Mouse (Mus musculus) adrenal gland (tissue): Measurements from ENCODE around the gene Pfdn2.
"Not testable (repeated sequence)": the region's sequence is repeated elsewhere in the genome, so short reads cannot be mapped to it uniquely, and the experiment has no call there.

ENCODE experiments used
- intact Hi-C: fragments of 180-260 bp; cut with DNase I; formaldehyde crosslinking; loops from one replicate; pipeline ENCODE4 v1.15.1; 2025
- long read RNA-seq, 2 experiments: library from polyadenylated mRNA; unstranded; transcript quantifications; one replicate each; pipeline ENCODE4 v2.0.0; 2020; ENCODE audit warnings: borderline replicate concordance in 1 of 2; ENCODE audit not compliant: insufficient replicate concordance in 1 of 2

Gene Pfdn2
- long read RNA-seq, experiment 1, transcript Pfdn2-202 (4 exons, 1,735 nt): major isoform, 46 of 48 reads
- long read RNA-seq, experiment 1, partial matches to known transcripts: 0 of 48 reads
- long read RNA-seq, experiment 1, other reads (novel, unspliced or antisense): 2 of 48 reads
- long read RNA-seq, experiment 2, transcript Pfdn2-202 (4 exons, 1,735 nt): major isoform, 40 of 45 reads
- long read RNA-seq, experiment 2, partial matches to known transcripts: 0 of 45 reads
- long read RNA-seq, experiment 2, other reads (novel, unspliced or antisense): 3 of 45 reads

DNA sequence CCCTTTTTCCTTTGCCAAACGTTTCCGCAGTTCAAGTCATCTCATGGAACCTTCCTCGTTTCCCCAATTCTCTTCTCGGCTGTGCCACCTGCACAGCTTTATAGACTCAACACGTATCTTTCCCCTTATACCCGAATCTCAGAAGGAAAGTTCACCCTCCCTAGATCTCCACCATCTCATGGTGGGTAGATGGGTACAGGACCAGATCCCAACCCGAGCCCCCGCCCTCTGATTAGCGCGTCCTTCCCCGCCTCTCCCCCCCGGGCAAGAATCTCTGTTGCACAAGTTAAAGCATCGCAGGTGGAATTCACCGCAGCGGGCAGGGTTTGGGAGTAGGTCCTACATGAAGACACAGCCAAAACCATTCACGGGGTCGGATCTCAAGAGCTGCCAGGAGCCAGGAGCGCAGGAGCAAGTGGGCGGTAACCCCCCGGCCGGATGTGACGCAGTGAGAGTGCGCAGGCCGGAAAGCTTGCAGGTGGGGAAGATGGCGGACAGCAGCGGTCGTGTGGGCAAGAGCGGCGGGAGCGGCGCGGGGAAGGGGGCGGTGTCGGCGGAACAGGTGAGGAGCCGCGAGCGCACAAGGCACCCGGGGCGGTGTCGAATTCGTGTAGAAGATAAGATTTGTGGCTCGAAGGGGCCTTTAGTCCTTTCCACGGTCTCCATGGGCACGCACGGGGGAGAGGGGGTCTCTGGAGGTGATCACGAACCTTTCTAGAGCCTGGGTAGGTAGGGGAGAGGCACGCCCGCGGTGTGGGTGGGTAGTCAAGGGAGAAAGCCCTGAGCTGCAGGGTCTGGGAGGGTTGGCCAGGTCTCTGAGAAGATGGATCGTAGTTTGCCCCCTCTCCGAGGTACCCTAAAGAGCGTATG lies at the start of gene Pfdn2, which contains the start of gene Nit1:
Gene Pfdn2, plus strand, starts transcription at position 446 of the 870 bp plus-strand sequence.
Gene Nit1, minus strand, starts transcription at position 422 of the 870 bp plus-strand sequence.
- intact Hi-C loops: no loop called here

DNA sequence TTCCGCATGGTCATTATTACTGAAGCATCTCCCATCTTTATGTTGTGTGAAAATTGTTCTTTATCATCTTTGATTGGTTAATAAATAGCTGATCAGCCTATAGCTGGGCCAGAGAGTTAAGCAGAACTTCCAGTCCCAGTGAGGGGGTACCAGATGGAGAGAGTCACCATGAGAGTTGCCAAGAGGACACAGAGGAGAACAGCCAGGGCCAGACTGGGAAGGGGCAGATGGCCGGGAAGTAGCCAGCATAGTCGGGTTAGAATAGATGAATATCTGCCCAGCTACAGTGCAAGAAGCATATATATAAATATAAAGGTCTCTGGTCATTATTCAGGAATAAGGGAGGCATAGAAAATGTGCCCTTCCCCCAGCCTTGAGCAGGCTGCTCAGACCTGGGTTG lies 47.2 kb upstream of the Pfdn2 start:
- intact Hi-C loops: no loop called here

DNA sequence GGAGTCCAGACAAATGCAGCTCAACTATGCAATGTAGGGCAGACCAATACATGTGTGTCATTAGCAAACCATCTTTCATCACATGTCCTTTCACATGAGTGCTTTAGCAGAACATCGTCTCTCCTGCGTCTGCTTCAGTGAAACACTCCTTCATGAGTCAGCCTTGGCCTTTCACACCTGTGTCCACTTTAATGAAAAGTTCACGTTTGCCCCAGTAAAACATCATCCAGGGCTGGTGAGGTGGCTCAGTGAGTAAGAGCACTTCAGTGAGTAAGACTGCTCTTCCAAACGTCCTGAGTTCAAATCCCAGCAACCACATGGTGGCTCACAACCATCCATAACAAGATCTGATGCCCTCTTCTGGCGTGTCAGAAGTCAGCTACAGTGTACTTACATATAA lies 39.3 kb upstream of the Pfdn2 start:
- intact Hi-C loops: not testable (repeated sequence)

DNA sequence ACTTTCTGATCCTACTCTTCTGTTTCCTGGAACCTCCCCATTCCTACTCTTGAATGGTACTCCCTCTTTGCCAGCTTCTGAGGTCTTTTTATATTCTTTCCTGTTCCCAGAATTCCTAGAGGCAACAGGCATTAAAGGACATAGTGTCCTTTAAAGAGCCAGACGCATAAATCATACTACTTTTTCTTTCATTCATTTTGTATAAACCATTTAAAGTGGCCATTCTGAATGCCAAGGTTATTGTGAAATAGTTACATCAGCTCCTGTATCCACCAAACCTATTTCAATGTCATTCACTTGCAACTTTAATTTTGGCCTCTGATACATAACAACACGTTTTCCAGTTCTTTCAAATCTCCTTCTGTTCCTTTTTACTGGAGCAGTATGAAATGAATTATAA lies 36.1 kb upstream of the Pfdn2 start:
- intact Hi-C loops: no loop called here

DNA sequence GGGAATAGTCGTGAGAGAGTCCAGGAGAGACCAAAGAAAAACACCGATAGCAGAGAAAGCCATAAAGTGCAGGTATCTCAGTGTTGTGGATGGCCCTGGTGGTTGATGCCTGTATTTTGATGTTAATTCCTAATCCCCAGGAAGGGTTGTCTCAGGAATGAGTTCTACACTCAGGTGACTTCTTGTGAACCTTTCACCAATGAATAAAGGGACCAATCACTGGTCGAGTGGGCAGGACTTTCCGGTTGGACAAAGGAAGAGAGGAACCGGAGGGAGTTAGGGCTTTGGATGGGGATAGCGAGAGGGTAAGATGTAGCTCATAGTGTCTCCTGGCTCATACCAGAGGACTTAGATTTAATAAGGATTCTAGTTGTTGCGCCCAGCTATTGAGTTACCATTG lies 25.7 kb upstream of the Pfdn2 start:
- intact Hi-C loops: loop anchor here (2.0 to 5.0 kb wide), 2 partner anchors 35 to 158 kb away; no protein-coding TSS in a partner anchor

DNA sequence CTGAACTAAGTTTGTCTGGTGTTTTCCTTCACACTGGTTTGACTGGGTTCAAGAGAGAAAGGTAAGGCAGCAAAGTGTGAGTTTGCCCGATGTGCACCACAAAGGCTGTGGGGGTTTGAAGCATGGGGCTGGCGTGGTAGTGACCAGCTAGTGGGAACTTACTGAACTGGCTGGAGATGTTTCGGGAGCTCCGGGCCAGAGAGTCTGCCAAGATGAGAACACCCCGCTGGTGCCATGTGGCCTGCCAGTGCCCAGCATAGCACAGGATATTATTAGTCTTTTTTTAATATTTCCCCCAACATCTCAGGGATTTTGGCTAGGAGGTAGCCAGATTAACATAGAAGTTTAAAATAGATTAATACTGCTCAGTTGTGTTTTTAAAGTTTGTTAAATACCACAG lies 25.3 kb upstream of the Pfdn2 start:
- intact Hi-C loops: loop anchor here (2.0 to 5.0 kb wide), 2 partner anchors 35 to 157 kb away; no protein-coding TSS in a partner anchor

DNA sequence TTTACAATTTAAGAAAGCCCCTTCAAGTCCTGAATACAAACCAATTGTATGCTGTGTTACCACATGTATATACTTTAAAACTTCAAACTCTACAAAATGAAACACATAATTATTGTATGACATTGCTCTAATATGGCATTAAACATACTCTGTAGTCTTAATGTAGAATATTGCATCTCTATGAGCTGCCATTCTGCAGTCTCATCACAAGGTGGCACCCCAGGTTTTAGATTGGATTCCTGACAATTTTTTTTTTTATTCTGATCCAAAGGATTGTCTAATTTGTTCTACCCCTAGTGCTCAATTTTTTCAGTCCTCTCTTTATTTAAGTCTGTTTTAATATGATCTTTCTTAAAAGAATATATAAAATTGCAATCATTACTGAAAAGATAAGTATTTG lies 24.1 kb upstream of the Pfdn2 start:
- intact Hi-C loops: loop anchor here (2.0 to 5.0 kb wide), 2 partner anchors 33 to 156 kb away; no protein-coding TSS in a partner anchor

DNA sequence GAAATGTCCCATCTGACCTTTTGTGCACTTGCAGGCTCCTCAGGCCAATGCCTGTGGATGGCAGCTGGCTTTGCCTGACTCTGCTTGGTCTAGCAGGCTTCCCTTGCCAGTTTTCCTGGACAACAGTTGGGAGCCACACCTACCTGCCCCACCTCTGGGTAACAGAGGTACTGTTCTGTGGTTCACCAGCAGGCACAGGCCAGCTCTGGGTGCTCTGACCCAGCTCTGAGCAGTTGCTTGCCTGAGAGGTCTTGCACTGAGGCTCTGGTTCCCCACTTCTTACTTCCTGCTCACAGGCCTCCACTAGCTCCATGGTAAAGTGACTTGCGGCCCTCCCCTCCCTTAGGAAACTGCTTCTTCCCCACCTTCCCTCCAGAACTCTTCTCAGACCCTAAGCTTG lies 23.5 kb upstream of the Pfdn2 start:
- intact Hi-C loops: loop anchor here (5.0 kb wide), 1 partner anchor 155 kb away; no protein-coding TSS in a partner anchor

DNA sequence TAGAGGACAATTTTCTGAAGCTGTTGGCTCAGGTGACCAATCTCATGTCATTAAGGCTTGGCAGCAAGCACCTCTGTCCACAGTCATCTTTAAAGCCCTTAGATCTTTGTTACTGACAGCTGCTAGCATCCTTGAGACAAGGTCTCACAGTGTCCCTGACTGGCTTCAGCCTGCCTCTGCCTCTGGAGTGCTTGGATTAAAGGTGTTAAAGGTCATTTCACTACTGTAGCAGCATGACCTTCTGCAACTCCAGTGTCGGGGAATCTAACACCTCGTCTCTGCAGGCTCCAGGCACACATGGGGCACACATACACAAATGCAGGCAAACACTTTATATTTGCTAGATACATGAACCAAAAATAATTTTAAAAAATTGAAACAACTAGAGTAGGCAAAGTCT lies 19.9 kb upstream of the Pfdn2 start:
- intact Hi-C loops: no loop called here

DNA sequence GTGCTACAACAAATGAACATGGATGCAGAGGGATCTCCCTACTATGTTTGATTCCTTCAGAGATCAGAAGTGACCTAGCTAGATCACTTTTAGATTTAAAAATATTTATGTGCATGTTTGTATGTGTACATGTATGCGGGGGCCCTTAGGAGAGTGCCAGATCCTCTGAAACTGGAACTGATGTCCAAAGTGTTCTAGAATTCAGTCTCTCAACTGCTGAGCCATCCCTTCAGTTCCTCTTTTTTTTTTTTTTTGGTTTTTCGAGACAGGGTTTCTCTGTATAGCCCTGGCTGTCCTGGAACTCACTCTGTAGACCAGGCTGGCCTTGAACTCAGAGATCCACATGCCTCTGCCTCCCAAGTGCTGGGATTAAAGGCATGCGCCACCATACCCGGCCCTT lies 18.9 kb upstream of the Pfdn2 start:
- intact Hi-C loops: not testable (repeated sequence)

DNA sequence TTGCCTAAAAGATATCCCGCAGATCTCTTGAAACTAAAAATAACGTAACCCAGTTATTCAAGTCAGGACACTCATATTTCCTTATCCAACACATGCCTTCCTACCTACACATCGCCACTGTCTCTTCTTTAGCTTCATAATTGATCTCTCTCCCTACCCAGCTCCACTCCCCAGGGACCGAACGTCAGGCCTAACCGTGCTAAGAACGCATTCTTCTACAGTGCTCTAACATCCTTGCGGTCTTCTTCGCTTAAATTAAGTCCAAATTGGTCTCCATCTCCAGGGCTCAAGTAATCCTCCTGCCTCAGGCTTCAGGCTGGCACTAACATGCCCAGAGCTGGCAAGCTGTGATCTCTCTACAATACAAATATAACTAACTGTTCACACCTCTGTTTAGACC lies 17.2 kb upstream of the Pfdn2 start:
- intact Hi-C loops: no loop called here

DNA sequence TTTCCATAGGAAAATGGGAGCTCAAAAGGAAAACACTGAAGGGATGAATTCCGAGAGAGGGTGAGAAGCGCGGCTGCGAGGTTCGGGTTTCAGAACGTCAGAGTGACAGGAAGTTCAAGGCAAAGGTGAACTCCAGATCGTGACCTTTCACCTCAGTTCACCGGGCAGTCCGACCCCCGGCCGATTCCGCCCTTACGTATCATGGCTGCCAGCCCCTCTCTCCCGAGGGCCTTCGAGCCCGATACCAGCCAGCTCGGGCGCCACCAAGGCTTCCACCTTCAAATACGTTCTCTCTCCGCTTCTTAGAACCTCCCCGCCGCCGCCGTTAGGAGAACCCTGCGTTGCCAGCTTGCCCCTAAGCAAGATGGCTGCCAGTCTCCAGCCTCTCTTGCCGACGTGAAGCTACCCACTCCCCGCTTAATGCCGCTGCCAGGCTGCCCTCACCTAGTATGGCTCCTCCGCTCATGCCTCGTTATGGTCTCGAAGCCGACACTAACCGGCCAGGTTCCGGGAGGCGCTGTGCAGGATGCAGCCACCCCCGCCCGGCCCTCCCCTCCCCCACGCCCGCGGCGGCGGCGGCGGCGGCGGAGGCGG lies 16.5 kb upstream of the Pfdn2 start, which contains the start of gene Dedd:
Gene Dedd, plus strand, starts transcription at position 307 of the 594 bp plus-strand sequence.
- intact Hi-C loops: no loop called here

DNA sequence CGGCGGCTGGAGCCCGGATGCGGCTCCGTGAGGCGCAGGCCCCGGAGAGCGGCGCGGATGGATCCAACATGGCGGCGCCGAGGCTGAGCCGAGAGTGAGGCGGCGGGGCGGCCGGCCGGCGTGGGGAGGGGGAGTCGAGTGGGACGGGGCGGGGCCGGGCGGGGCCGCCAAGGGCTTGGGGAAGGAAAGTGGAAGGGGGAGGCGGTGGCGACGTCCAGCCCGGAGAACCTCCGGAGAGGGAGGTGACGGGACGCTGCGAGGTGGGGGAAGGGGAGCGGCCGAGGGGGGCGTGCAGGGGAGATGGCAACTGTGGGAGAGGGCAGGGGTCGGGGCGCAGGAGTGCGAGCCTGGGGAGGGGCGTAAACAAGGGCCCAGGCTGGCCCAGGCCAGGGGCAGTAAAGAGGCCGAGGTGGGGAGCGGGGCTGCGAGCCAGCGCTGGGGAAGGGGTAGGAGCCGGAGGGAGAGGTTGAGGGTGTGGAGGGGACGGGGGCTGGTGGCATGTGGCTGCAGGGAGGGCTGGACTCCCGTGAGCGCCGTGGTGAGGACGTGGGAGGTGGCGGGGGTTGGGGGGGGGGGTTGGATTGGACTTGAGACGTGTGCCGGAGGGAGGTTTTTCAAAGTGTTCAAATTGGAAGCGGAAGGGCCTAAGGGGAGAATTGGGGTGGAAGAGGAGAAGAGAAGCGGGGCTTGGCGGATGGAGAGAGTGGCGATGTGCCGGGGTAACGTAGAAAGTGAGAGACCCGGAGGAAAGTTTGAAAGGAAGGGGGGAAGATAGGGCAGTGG lies 15.8 kb upstream of the Pfdn2 start:
- intact Hi-C loops: loop anchor here (10.0 kb wide), 1 partner anchor 215 kb away; the partner anchor contains the start of gene Cfap126

DNA sequence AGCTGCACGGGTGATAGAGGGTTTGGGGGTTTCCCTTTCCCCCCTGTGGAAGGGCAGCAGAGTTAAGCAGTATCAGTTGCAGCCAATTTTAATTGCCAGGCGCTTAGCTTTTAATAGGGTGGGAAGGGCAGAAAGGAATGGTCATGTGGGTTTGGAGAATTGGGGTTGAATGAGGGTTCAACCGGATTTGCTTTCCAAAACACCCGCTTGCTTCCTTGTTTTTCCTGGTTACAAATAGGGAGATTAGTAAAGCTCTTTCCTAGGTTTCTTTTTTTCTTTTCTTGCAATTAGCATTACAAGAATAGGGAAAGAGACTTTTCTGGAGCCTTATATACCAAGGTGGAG lies 15.3 kb upstream of the Pfdn2 start:
- intact Hi-C loops: loop anchor here (10.0 kb wide), 1 partner anchor 215 kb away; the partner anchor contains the start of gene Cfap126

DNA sequence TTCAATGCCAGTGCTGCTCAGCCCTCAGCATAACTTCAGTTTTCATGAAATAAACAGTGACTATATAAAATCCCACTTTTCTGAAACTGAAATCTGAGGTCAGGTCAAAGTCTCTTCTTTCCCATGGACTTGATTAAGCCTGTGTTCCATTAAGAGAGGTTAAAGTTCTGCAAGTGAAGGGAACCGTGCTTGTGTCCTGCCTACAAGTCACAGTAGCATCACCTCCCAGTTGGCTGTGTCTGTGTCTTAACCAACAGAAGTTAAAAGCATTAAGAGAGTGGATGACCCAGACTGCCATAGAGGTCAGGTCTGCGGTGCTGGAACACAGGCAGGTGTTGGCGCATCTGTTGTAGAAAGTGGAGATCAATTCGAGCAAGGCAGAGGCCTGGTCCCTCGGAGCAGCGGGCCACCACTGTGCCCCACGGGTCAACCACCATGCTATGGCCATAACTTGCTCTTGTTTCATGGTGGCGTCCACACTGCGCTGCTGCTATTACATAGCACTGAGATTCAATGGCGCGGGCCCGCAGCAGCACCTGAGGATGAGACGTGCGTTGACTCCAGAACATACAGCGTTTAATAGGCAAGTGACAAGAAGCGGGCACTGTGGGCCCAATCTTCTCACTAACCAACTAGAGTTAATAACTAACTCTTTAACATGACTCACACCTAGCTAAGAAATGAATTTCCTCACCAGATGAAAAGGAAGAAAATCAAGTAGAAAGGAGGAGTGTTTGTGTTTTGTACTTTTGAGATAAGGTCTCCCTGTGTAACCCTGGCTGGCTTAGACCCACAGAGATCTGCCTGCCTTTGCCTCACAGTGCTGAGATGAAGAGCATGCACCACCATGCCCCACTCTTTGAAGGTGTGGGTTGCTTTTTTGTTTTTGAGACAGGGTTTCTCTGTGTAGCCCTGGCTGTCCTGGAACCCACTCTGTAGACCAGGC lies 2.9 kb upstream of the Pfdn2 start:
- intact Hi-C loops: no loop called here

DNA sequence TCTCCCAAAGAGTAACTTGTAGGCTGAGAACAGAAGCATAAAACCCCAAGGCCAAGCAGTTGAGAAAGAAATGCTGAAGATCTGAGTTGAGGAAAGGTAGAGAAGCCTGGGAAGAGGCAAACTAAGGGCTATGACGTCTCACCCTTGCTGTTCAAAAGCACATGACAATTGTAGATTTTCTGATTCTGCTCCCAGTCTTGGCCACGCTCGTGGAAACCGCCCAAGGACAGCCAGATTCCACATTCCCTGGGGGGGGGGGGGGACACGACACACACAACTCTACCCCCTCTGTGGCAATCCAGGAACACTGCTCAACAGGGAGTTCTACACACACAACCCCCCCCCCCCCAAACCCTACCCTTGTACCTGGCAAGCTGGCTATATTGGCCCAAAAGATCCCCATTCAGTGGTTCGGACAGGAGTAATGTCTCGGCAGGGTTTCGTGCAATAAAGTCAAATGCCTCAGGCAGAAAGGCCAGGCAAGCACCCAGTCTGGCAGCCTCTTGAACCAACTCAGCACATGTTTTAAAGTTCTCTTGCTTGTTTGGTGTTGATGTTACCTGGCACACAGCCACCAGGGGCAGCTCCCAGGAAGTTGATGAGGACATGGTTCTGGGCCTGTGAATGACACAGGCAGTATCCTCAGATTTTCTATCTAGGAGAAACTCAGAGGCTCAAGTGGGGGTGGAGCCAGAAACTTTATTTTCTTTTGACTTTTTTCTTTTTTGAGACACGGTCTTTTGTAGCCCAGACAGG lies 1.4 kb upstream of the Pfdn2 start:
- intact Hi-C loops: no loop called here

DNA sequence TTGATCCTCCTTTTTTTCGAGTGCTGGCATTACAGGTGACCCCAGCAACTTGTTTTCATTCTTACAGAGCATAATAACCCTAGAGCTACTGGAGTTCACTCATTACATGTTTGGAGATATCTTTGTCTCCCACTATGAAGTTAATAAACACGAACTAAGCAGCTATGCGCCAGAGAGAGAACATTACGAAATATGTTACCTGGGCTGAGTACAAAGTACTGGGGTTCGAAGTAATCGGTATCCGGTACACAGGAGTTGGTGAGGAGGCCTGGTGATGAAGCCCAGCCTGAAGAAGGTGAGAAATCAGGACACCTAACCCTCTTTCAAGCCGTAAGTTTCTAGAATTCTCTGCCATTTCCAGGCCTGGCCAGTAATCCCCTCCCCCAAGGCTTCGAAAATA lies 755 bp upstream of the Pfdn2 start:
- intact Hi-C loops: no loop called here

DNA sequence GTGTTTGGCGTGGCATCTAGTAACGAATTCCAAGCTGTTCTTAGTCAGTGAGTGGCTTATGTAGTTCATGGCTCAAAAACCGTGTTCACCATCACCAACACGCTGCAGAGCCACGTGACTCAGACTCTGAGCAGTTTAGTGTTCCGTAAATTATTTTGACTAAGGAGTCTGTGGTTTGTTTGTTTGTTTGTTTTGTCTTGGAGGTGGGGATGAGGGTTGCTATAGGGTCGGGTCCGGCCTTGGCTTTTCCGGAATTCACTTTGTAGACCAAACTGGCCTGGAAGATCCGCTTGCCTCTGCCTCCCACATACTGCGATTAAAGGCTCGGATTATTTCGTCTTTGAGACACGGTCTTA lies 603 bp downstream of the Pfdn2 start:
- intact Hi-C loops: no loop called here

DNA sequence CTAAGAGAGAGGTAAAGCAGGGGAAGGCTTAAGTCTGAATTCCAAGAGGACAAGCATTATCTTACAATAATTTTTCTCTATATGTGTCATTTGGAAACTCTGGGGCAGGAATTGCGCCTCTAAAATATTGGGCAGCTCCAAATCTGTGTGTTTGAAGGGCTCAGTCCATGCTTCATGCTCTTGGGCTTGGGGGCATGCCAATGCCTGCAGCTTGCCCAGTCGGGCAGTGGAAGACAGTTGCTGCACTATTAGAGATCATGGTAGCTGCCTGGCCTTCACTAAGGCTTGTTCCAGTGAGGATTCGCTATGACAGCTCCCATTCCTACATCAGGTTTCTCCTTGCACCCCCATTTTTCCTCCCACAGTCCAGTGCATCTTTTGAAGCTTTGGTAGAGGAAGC lies 3.2 kb downstream of the Pfdn2 start:
- intact Hi-C loops: no loop called here
